Mouse (Mus musculus) heart, adult 9 months (tissue): ENCODE measurements around the gene Rorc.

Source experiments
- DNase-seq, 2 experiments: peaks; one replicate each; pipeline ENCODE4 v3.0.0; 2022; ENCODE audit warnings: low spot score in 2 of 2

Rorc gene

DNA sequence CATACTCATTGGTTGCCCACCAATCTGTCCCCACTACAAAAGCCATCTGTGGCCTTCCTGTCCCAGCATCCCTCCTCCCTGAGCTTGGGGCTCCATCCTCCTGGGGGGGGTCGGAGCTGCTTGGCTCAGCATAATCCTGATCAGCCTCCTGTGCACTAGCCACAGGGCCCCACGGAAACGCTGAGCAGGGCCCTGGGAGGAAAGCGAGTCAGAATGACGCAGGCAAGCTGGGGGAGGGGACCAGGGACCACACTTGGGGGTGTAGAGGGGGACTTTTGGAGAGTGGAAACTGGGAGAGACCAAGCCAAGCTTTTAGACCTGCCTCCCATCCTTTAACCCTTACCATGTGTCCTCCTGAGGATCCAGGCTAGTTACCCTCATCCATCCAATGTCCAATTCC lies 3.3 kb downstream of the Rorc start:
- no peak for DNase-seq

DNA sequence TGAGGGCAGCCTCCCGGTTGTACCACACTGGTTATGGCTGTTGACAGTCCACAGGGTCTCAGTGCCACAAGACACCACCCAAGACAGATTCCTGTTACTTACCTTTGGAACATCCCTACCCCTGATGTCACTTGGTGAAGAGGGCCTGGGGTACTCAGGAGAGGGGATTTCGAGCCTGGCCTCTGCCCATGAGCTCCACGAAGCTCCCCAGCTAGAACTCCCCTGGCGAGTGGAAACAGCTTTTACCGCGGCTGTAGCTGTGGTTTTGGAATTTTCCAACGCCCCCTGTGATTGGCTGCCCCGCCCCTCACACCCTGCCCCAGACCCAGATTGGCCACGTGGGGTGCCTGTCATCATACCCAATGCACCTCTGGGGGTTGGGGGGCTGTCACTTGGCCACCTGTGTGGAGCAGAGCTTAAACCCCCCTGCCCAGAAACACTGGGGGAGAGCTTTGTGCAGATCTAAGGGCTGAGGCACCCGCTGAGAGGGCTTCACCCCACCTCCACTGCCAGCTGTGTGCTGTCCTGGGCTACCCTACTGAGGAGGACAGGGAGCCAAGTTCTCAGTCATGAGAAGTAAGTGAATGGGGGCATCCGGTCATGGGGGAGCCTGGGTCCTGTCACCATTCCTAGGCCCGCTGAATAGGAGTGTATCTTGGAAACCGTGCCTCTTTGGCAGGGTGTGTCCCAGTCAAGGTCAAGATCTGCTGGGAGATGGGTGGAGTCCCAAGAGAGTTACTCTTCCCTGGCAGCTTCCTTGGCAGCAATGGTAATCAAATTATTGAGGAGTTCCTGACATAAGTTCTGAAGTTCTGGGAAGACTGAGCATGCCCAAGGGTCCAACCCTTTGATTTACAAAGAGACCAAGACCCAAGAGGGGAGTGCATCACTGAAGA lies 4.7 kb downstream of the Rorc start:
- DNase-seq = no peak

DNA sequence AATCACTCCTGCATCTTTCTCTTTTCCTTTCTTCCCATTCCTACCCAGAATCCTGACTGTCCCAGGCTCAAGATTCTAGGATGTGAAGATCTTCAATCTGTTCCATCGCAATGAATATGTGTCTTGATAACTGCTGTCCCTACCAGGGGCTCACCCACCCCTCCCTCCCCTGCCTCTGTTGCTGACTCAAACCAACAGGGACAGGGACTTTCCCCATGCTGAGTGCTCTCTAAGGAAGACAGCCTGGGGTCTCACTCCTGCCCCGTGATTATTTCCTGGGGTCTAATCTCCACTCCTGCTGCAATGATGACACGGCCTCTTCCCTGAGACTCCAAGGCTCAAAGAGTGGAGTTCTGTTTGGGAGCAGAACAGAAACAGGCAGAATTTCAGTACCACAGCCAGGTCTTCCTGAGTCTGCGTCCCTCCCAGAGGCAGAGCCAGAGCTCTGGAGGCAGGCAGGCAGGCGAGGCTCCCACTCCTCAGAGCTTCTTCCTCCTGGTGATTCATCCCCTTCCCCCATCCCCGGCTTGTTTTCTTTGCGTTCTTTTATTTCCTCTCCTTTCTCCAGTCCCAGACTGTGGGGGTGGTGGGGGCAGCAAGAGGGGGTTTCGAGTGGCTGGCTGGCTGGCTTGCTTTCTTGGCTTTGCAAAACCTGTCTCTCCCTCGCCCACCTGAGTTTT lies 7.4 kb downstream of the Rorc start:
- DNase-seq = no peak

DNA sequence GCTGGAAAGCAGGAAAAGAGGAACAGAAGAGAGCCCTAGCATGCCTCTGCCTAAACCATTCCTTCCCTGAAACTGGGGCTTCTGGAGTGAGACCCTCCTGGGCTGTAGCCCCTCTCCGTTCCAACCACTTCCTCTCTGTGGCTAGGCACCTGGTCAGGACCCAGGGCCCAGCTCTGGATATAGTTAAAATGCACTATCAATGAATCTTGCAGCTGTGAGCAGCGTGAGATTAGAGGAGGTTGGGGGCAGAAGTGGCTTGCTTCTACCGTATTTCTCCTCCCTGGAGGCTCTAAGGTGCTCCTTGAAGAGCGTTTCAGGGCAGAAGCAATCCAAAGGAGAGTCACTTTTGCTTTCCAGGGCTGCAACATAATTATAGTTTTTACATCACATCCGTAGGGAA lies 9.7 kb downstream of the Rorc start:
- no peak for DNase-seq

DNA sequence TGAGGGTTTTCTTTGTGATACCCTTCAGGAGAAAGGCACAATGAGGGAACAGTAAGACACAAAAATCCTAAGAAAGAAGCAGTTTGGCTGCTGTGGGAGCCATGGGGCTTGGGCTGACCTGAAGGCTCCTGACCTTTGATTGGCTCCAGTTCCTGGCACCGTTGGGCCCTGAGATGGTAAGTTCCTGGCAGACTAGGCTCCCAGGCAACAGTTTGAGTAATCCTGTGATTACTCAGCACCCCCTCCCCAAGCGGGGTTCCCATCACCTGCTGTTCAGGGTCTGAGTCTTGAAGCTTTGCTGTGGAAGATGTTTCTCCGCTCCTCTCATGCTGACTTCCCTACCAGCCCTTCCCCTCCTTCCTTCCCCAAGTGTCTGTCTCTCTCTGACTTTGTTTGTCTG lies 10.9 kb downstream of the Rorc start:
- DNase-seq = no peak

DNA sequence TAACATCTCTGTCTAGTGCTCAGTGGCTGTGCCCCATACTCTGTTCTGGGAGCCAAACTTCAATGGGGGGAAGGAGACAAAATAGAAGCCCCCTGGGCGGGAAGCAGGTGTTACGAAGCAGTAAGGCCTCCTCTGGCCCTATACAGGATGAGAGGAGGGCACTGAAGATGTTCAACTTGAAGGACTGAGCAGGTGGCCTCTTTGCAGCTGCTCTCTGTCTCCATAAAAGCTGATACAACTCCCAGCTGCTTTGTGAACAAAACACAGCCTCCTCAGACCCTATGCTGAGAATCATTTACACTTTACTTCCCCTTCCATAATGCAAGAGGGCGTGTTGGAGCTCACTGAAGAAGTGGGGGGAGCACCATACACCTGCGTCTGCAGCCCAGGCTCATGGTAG lies 14.1 kb downstream of the Rorc start:
- no peak for DNase-seq

DNA sequence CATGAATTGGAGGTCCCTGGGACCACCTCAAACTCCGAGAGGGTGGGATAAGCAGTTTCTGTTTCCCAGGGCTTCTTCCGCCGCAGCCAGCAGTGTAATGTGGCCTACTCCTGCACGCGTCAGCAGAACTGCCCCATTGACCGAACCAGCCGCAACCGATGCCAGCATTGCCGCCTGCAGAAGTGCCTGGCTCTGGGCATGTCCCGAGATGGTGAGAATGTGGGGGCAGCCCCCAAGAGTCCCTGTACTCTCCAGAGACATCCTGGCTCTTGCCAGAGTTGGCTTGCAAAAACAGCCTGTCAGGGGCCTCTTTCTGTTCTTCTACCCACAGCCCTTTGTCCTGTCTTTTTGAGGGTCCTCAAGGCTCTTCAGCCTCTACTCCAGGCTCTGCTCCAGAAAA lies 14.8 kb downstream of the Rorc start:
- DNase-seq = no peak

DNA sequence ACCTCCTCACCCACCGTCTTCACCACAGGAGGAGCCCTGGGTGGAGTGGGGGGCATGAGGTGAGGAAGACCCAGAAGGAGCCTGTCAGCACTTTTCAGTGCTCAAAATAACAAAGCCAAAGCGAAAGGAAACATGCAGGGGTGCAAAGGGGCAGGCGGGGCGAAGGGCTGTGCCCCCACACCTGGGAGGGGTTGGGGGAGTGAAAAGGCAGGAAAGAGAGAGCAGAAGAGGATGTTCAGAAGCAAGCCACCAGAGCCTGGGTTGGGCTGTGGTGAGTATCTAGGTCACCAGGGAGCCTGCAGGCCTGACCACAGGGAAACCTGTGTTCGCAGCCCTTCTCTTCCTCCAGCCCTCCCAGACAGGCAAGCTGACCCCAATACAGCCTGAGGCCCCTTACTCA lies 15.5 kb downstream of the Rorc start:
- no peak for DNase-seq

DNA sequence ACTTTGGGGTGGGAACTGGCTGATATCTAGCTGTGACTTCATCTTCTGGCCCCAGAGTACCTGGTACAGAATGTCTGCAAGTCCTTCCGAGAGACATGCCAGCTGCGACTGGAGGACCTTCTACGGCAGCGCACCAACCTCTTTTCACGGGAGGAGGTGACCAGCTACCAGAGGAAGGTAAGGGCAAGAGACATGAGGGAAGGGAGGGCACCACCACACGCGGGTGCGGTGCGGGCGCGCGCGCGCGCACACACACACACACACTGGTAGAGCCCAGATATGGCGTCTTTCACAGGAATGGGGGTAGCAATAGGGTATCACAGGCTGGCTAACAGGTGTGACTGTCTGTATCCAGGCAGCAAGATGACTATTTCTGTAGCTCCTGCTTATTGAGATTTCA lies 16.8 kb downstream of the Rorc start:
- DNase-seq = no peak

DNA sequence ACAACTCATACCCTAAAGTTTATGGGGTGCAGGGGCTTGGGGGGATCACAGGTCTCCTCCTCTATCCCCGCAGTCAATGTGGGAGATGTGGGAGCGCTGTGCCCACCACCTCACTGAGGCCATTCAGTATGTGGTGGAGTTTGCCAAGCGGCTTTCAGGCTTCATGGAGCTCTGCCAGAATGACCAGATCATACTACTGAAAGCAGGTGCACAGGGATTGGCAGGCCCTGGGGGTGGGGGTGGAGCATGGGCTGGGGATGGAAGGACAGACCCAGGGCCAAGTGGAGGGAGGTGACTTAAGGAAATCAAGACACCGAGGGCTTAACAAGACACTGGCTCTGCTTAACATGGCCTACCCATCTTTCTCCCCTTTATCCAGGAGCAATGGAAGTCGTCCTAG lies 18.4 kb downstream of the Rorc start:
- no peak for DNase-seq

DNA sequence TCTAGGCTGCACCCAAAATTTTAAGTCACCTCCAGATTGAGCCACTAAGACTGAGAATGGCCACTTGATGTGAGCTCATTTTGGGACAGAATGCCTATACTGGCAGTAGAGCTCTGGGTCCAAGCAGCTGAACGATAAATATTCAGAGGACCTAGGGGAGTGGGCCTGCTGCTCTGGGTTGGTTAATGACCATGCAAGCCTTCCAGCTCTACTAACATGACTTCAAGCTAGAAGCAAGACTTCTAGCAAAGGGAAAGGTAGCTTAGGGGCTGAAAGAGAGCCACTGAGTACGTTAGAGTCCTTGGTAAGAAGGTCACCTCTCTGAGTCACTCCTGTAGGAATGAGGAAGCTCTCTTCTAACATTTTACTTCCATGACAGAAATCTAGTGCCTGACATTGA lies 19.5 kb downstream of the Rorc start:
- no peak for DNase-seq

DNA sequence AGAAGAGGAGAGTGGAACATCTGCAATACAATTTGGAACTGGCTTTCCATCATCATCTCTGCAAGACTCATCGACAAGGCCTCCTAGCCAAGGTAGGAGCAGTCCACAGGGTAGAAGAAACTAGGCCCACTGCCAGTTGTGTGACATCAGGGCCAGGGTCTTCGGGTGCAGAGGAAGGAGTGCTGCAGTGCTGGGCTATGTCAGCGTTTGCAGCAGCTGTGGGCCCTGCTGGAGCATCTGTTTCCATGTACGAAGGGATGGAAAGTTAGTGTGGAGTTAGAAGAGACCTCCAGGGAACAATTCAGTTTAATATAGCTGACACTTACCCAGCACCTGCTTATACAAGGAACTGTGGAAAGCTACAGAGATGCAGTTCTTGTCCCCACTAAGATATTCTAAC lies 20.5 kb downstream of the Rorc start:
- DNase-seq = no peak

DNA sequence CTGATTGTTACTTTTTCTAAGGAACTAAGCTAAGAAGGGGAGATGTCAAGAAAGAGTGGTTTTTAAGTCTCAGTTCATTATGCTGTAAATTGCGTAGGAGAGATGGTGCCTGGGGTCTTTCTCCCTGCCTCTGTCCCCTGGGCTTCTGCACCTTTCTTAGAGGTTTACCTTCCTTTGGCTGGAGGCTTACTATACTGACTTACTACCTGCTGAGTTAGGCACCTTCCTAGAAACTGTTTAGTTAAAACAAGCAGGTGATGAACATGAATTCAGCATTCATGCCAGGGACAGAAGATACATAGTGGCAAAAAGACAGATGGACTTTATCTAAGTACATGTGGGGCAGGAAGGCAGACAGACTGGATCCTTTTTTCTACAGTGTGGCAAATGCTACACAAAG lies 23.7 kb downstream of the Rorc start:
- no peak for DNase-seq

DNA sequence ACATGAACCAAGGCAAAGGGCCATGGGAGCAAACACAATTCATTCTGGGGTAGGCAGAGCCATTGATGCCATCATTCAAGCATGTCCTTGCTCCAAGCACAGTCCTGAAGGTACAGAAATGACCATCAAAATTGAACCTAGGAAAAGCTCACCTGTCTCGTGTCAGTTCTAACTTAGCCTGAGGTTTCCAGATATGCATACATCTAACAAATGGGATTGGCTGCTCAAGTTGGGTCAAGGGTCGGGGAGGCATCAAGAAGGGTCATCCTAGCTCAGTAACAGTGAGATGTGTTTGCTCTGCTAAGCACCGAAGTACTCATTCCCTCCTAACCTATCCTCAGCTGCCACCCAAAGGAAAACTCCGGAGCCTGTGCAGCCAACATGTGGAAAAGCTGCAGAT lies 24.3 kb downstream of the Rorc start:
- DNase-seq = no peak

DNA sequence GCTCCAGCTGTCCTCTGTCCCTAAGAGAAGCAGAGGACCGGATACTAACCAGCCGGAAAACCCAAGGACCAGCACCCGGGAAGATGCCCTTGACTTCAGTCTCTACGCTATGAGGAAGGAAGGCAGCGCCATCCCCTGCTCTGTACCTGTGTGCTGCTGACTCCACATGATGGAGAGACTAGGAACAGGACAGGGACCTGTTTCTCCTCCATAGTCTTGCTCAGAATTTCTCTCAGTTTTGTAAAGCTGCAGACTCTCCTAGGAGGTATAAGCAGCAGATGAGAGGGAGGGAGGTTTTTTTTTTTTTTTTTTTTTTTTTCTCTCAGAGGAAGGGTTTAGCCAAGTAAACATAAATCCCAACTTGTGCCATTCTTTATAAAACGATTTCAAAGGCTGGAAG lies 25.6 kb downstream of the Rorc start, which contains the start of gene Lingo4:
Lingo4 (plus strand) TSS at position 301 of the 400 bp plus-strand sequence.
- DNase-seq = no peak

DNA sequence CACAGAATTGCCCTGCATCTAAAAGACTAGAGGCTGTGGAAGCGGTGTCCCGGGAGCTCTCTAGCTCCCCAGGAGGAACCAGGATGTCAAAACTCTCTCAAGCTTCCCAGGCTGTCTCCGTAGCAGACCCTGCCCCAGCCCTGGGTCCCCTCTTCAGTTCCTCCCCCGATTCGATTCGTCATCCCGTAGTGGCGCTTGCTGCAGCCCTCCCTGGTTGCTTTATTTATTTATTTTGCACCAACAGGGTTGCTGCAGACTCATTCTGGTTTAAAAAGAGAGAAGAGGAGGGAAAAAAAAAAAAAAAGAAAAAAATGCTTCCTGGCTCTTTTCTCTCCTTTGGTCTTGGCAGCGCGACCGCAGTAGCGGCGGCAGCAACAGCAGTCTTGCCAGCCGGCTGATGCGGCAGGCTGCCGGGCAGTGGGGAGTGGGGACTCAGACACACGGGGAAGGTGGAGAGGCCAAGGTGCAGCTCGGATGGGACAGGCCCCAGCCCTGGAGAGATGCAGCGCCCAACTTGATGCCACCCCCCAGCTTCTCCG lies 26.4 kb downstream of the Rorc start:
- DNase-seq = no peak

DNA sequence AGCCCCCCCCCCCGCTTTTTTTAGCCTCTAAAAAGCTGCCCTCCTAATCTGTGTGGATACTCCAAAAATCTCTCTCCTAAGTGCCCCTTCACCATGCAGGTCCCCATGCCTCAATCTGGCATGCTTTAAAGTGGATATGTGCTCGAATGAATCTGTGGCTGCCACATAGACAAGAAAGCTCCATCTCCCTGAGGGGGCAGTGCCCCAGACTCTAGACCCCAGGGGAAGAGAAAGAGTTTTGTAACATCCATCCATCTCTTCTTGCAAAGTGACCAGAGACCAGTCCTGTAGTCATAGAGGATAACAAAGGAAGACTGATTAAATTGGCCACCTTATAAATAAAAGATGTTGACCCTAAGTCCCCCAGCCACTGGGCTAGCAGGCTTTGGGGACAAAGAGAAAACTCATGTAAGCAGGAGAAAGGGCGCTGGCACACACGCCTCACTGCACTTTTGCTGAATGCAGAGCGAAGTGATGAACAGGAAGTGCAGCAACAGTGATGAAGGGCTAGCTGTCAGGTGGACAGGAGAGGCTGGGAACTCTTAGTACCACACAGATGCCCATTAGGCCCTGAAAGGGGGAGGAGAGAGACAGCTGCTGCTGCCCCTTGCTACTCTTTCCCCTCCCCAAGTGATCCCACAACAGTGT lies 27.2 kb downstream of the Rorc start:
- no peak for DNase-seq

DNA sequence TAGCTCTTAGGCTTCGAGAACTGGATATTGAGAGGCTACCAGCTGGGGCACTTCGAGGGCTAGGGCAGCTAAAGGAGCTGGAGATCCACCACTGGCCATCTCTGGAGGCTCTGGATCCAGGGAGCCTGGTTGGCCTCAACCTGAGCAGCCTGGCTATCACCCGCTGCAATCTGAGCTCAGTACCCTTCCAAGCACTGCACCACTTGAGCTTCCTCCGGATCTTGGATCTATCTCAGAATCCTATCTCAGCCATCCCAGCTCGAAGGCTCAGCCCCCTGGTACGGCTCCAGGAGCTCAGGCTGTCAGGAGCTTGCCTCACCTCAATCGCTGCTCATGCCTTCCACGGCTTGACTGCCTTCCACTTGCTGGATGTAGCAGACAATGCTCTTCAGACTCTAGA lies 29.9 kb downstream of the Rorc start:
- DNase-seq = no peak

DNA sequence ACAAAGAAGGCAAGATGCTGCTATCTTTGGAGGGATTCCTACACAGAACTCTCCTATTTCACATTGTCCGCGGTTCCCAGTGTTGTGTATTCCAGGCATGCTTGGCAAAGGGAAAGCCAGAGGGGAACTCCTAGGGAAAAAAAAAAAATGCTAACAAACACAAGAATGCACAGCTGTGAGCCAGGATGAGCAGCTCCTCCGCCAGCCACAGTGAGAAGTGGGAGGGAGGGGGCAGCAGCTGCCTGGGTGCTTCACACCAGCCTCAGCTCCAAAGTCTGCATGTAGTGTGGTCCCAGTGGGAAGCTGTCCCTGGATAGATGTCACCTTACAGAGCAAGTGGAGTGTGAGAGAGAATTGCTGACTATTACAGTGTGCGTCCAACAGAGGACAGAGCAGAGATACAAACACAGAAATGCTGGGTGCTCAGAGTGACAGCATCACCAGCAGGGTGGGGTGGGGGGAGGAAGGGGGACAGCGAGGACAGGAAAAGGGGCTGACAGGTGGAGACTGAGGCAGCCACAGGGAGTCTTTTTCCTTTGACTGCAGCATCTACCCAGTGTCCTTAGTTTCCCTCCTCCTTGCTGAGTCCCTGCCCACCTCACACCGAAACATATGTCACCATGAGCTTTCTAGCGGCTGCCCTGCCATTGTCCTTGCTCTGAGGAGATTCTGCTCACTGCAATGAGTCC lies 31.9 kb downstream of the Rorc start:
- no peak for DNase-seq

DNA sequence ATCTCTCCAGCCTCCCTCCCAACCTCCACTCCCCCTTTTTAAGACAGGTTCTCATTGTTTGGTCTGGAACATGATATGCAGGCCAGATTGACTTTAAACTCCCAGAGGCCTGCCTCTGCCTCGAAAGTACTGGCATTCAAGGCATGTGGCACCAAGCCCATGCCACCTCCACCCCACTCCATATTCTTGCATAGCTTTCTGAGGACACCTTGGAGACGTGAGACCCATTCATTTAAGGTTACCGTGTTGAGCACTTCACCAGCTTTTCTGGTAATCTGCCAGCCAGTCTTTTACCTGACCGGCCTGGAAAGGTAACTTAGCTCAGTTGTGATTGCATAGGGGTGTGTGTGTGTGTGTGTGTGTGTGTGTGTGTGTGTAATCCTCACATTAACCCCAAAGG lies 33.0 kb downstream of the Rorc start:
- DNase-seq = no peak

DNA sequence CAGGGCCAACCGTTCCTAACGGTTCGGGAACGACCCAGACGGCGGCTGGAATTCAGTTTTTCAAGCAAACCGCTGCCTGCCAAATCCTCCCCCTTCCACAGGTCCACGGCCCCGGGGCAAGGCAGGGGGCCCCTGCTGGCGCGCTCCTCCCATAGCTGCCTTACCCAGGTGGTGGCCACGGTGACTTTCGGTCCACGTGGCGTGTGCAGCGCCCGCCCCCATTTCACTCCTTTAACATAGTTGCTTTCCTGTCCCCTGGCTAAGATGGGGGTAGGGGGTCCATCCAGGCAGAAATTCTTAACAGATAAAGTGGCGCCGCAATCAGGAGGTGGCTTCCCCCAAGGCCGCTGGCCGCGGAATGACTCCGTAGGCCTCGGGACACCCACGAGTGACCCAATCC lies 39.9 kb downstream of the Rorc start:
- DNase-seq = no peak
